Comparison of ENCODE assay signal across 9 mouse cellular contexts in genomic region chr2:71546640-71547071, GRCm38 (mm10). TPM values are rescaled to one million over a fixed set of nuclear protein-coding genes. Genes with fewer than 3 reads are reported as not detected.
DNase-seq lines count a peak whose midpoint lies in the region; ATAC-seq lines count a peak whose summit lies in the region.
"Had no signal": no experiment of that assay in that cellular context is flagged by ENCODE, and none has a peak within 500 bp of the region (broad histone marks: within the 10 kb centered on the region; RNA-seq: fewer than 3 reads in every experiment).

Dlx2 (minus strand) TSS chr2:71546754.

- DNase-seq in 3T3-L1 (ENCODE audit: low read depth, low spot score), result peak; percentile 82
- peak; percentile 93 for DNase-seq in neural tube, embryonic 10.5 days (ENCODE audit: extremely low spot score, low spot score)
- DNase-seq in urinary bladder, adult 2 months (ENCODE audit: low spot score), result no peak
- DNase-seq in cerebellum, adult 9-11 months, result no peak

- peak within 1 kb of the TSS; percentile 79 for H3K9ac ChIP-seq in embryonic facial prominence, embryonic 13.5 days
- peak within 1 kb of the TSS; percentile 29; the same call in 1 of the 2 replicates for H3K9ac ChIP-seq in intestine, embryonic 16.5 days (ENCODE audit: low read depth, low read length)

- H3K4me2 ChIP-seq in embryonic facial prominence, embryonic 13.5 days, result peak within 1 kb of the TSS; percentile 97
- peak within 1 kb of the TSS; percentile 82 for H3K4me2 ChIP-seq in intestine, embryonic 16.5 days (ENCODE audit: low read depth, low read length)

- peak within 1 kb of the TSS; percentile 40 for H3K4me3 ChIP-seq in erythroblast, embryonic 14.5 days (replicated peaks)
- H3K4me3 ChIP-seq in embryonic facial prominence, embryonic 13.5 days, result peak within 1 kb of the TSS; percentile 58
- H3K4me3 ChIP-seq in intestine, embryonic 16.5 days (ENCODE audit: low read length), result peak within 1 kb of the TSS; percentile 50

- H3K36me3 ChIP-seq in erythroblast, embryonic 14.5 days (ENCODE audit: control insufficient read depth), result no peaks in the 10 kb centered on the region
- H3K36me3 ChIP-seq in embryonic facial prominence, embryonic 13.5 days, result no peaks in the 10 kb centered on the region
- H3K36me3 ChIP-seq in intestine, embryonic 16.5 days (ENCODE audit: control insufficient read depth, insufficient read depth, low read length), result no peaks in the 10 kb centered on the region

- ATAC-seq in erythroblast, adult 5-6 weeks (replicated peaks; ENCODE audit: low FRiP score, poor library complexity, severe bottlenecking), result no peak
- peak; percentile 34; the same call in 1 of the 2 replicates for ATAC-seq in embryonic facial prominence, embryonic 13.5 days (ENCODE audit: insufficient number of reproducible peaks, insufficient read depth, low FRiP score, low TSS enrichment, low read depth)
- ATAC-seq in intestine, embryonic 16.5 days, result peak; percentile 28

- H3K9me3 ChIP-seq in erythroblast, embryonic 14.5 days (ENCODE audit: control insufficient read depth, low read length), result peaks cover 34% of the 10 kb centered on the region
- H3K9me3 ChIP-seq in embryonic facial prominence, embryonic 13.5 days, result no peaks in the 10 kb centered on the region
- no peaks in the 10 kb centered on the region for H3K9me3 ChIP-seq in intestine, embryonic 16.5 days (ENCODE audit: control insufficient read depth, low read length)

- peak within 1 kb of the TSS; percentile 86 for H3K27ac ChIP-seq in embryonic facial prominence, embryonic 13.5 days
- H3K27ac ChIP-seq in intestine, embryonic 16.5 days (ENCODE audit: low read length), result peak within 1 kb of the TSS; percentile 48

- H3K4me1 ChIP-seq in erythroblast, embryonic 14.5 days (ENCODE audit: control insufficient read depth), result peaks cover 21% of the 10 kb centered on the region
- H3K4me1 ChIP-seq in embryonic facial prominence, embryonic 13.5 days, result peaks cover 50% of the 10 kb centered on the region
- H3K4me1 ChIP-seq in intestine, embryonic 16.5 days (ENCODE audit: control insufficient read depth, insufficient read depth, low read length), result peaks cover 19% of the 10 kb centered on the region

- peaks cover 97% of the 10 kb centered on the region for H3K27me3 ChIP-seq in erythroblast, embryonic 14.5 days (ENCODE audit: control insufficient read depth)
- peaks cover 87% of the 10 kb centered on the region for H3K27me3 ChIP-seq in embryonic facial prominence, embryonic 13.5 days
- peaks cover 80% of the 10 kb centered on the region for H3K27me3 ChIP-seq in intestine, embryonic 16.5 days (replicated peaks; ENCODE audit: control insufficient read depth, insufficient read depth, low read length)

- WGBS in embryonic facial prominence, embryonic 13.5 days, result under 1% methylated on average over 37 of the region's 37 CpGs
- WGBS in intestine, embryonic 16.5 days, result under 1% methylated on average over 35 of the region's 37 CpGs

RNA-seq across cellular contexts. Expression of gene Dlx2, which starts in this region (rescaled TPM):
- polyA plus RNA-seq in erythroblast, embryonic 14.5 days (2012), result 0.01 TPM in 1 of 2 replicates, not detected in the other
- total RNA-seq in erythroblast, adult 5-6 weeks (2015; ENCODE audit: low replicate concordance), result not detected in 2 replicates
- not detected in 2 replicates for total RNA-seq in erythroblast, adult 5-6 weeks (2017; ENCODE audit: low replicate concordance)
- polyA plus RNA-seq in embryonic facial prominence, embryonic 13.5 days (2015; fragmentation: Nextera tagmentation; extraction: Ambion mirVana), result 7.8 and 10.0 TPM in 2 replicates
- polyA plus RNA-seq in intestine, embryonic 16.5 days (2015; fragmentation: Nextera tagmentation; extraction: Ambion mirVana), result 1.5 and 1.8 TPM in 2 replicates
- not detected in 2 replicates for polyA plus RNA-seq in urinary bladder, adult 2 months (2012; rRNA removed)
- total RNA-seq: heart, postnatal 36 days had no signal

Comparison
In these comparisons a context has a peak if more than half of its experiments do, and no peak if none do; other contexts are left out.
1. DNase-seq: peak in 3T3-L1 (single experiment) and neural tube, embryonic 10.5 days (single experiment); none in urinary bladder, adult 2 months (single experiment) and cerebellum, adult 9-11 months (single experiment).
2. Peak in every context shown above with its lines, with median percentiles within 50 percentile points of each other: H3K4me3 ChIP-seq.